Mouse (Mus musculus): ENCODE results near the gene Calm1. TPM values are rescaled to one million over a fixed set of nuclear protein-coding genes. Genes with fewer than 3 reads are reported as not detected.

The Calm1 gene
- polyA plus RNA-seq, 1 experiment from 2014 or later: 490 TPM

- no peak for ATAC-seq (ENCODE audit: insufficient read depth)
- Histone ChIP-seq H3K36me3 (replicated peaks) (no peaks in the 10 kb centered on the region), H3K27ac (replicated peaks) (no peak overlapping the region), H3K4me3 (replicated peaks) (no peak overlapping the region), H3K9ac (no peak overlapping the region), H3K9me3 (replicated peaks) (no peaks in the 10 kb centered on the region), H3K4me2 (no peak overlapping the region), H3K4me1 (replicated peaks) (no peaks in the 10 kb centered on the region), H3K27me3 (no peaks in the 10 kb centered on the region)
- 66% methylated on average over 4 of the region's 4 CpGs for WGBS (ENCODE audit: insufficient replicate concordance)
Measured at GRCm38 (mm10) chr12:100254471-100254870, 55.2 kb downstream of the Calm1 start.

GRCm38 (mm10) chr12:100255441-100255949 lies 56.3 kb downstream of the Calm1 start:
- no peak overlapping the region for H3K4me2 ChIP-seq
- ATAC-seq (ENCODE audit: insufficient read depth): no peak
- H3K36me3 ChIP-seq (replicated peaks): no peaks in the 10 kb centered on the region
- no peaks in the 10 kb centered on the region for H3K4me1 ChIP-seq (replicated peaks)
- H3K9me3 ChIP-seq (replicated peaks): no peaks in the 10 kb centered on the region
- 76% methylated on average over 2 of the region's 2 CpGs for WGBS (ENCODE audit: insufficient replicate concordance)
- no peak overlapping the region for H3K4me3 ChIP-seq (replicated peaks)
- no peak overlapping the region for H3K9ac ChIP-seq
- no peaks in the 10 kb centered on the region for H3K27me3 ChIP-seq
- no peak overlapping the region for H3K27ac ChIP-seq (replicated peaks)

- no peaks in the 10 kb centered on the region for H3K9me3 ChIP-seq (replicated peaks)
- H3K4me1 ChIP-seq (replicated peaks): no peaks in the 10 kb centered on the region
- H3K4me3 ChIP-seq (replicated peaks): no peak overlapping the region
- H3K27ac ChIP-seq (replicated peaks): no peak overlapping the region
- no peaks in the 10 kb centered on the region for H3K36me3 ChIP-seq (replicated peaks)
- H3K27me3 ChIP-seq: peaks cover 3% of the 10 kb centered on the region; the same call in 1 of the 2 replicates
- H3K9ac ChIP-seq: no peak overlapping the region
- WGBS (ENCODE audit: insufficient replicate concordance): 53% methylated on average over 3 of the region's 3 CpGs
- no peak for ATAC-seq (ENCODE audit: insufficient read depth)
- no peak overlapping the region for H3K4me2 ChIP-seq
Measured at GRCm38 (mm10) chr12:100257779-100258178, 58.5 kb downstream of the Calm1 start.

Other genes starting within 250 kb of the Calm1 start
- 0.79 and 1.0 TPM in 2 replicates for gene Kcnk13, start 234.9 kb upstream of the Calm1 start, polyA plus RNA-seq (2015; fragmentation: Nextera tagmentation; extraction: Ambion mirVana)
- 121 and 131 TPM in 2 replicates for gene Psmc1, start 89.3 kb upstream of the Calm1 start, polyA plus RNA-seq (2015; fragmentation: Nextera tagmentation; extraction: Ambion mirVana)
- 4.1 and 4.8 TPM in 2 replicates for gene Nrde2, start 39.8 kb upstream of the Calm1 start, polyA plus RNA-seq (2015; fragmentation: Nextera tagmentation; extraction: Ambion mirVana)